Comparison of ENCODE assay signal across 9 mouse cellular contexts in the genomic region with DNA sequence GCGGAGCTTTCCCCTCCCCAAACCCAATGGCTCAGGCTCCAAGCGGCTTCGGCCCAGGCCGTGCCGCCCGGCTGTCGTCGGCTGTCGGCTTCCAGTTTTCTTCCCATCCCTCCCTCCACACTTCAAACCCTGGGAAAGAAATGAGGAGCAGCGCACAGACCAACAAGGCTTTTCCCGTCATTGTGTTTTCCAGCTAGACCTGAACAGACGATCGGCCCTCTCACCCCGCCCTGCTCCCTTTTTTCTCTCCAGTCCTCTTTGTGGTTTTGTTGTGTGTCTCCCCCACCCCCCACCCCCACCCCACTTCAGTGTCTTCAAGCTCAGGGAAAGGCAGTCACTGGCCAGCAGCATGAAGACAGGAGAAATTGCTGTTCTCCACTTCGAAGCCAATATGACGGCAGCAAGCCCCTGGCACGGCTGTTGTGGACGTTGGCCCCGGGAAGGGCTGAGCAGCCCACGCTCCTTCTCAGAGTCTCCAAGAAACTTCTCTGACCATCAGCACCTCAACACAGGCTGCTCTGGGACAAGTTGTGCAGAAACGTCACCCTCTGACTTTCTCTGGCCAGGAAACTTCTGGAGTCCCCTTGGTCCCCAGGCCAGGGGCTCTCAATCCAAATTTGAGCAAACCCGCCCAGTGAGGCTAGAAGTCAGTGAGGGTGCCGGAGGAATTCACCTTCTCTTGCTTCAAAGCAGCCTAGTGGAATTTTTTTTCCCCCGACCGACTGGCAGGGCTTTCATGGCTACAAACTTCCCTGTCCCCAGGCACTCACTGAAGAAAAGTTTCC. TPM values are rescaled to one million over a fixed set of nuclear protein-coding genes. Genes with fewer than 3 reads are reported as not detected.
DNase-seq lines count a peak whose midpoint lies in the region; ATAC-seq and TF ChIP-seq lines count a peak whose summit lies in the region.
"Had no signal": no experiment of that assay in that cellular context is flagged by ENCODE, and none has a peak within 500 bp of the region (broad histone marks: within the 10 kb centered on the region; RNA-seq: fewer than 3 reads in every experiment).

No protein-coding gene starts in this region.

- intact Hi-C loops in heart, adult 2 months (cut with DNase I) = no loop called here

- TF ChIP-seq EP300 in heart, adult 2 months (IDR thresholded peaks at IDR 0.05; ENCODE audit: insufficient read depth, low read depth, low read length) = no peak

- H3K27me3 ChIP-seq in lung, embryonic 14.5 days (ENCODE audit: insufficient read depth, low read length) = no peaks in the 10 kb centered on the region
- H3K27me3 ChIP-seq in embryonic facial prominence, embryonic 12.5 days = no peaks in the 10 kb centered on the region
- no peaks in the 10 kb centered on the region for H3K27me3 ChIP-seq in heart, adult 2 months (ENCODE audit: control insufficient read depth, insufficient read depth, low read length)
- peaks cover 7% of the 10 kb centered on the region; the same call in 1 of the 2 replicates for H3K27me3 ChIP-seq in midbrain, embryonic 11.5 days (ENCODE audit: control insufficient read depth, insufficient read depth, low read length)

- H3K9ac ChIP-seq in lung, embryonic 14.5 days = peak overlapping the region; percentile 18; the same call in 1 of the 2 replicates
- H3K9ac ChIP-seq in embryonic facial prominence, embryonic 12.5 days = no peak overlapping the region
- H3K9ac ChIP-seq in heart, adult 2 months (ENCODE audit: low read depth, low read length) = peak overlapping the region; percentile 1; the same call in 1 of the 2 replicates
- H3K9ac ChIP-seq in midbrain, embryonic 11.5 days (ENCODE audit: low read length) = 0 out of 2 replicates have a peak overlapping the region, but pooled peaks have one; percentile 17

- H3K9me3 ChIP-seq in lung, embryonic 14.5 days (ENCODE audit: low read depth, low read length) = no peaks in the 10 kb centered on the region
- H3K9me3 ChIP-seq in embryonic facial prominence, embryonic 12.5 days = no peaks in the 10 kb centered on the region
- no peaks in the 10 kb centered on the region for H3K9me3 ChIP-seq in midbrain, embryonic 11.5 days (ENCODE audit: control insufficient read depth, low read length)

- TF ChIP-seq POLR2A in heart, adult 2 months (IDR thresholded peaks at IDR 0.05; ENCODE audit: insufficient read depth, low read depth, low read length) = no peak

- ATAC-seq in lung, embryonic 14.5 days (ENCODE audit: insufficient read depth) = no peak
- ATAC-seq in embryonic facial prominence, embryonic 12.5 days (ENCODE audit: insufficient number of reproducible peaks, insufficient read depth, low FRiP score, low TSS enrichment) = no peak
- ATAC-seq in midbrain, embryonic 11.5 days (ENCODE audit: low FRiP score) = no peak

- TF ChIP-seq CTCF in lung, embryonic 14.5 days (IDR thresholded peaks at IDR 0.05; ENCODE audit: low read depth) = no peak
- TF ChIP-seq CTCF in heart, adult 2 months (IDR thresholded peaks at IDR 0.05) = no peak

- H3K36me3 ChIP-seq in lung, embryonic 14.5 days (ENCODE audit: insufficient read depth) = no peaks in the 10 kb centered on the region
- H3K36me3 ChIP-seq in embryonic facial prominence, embryonic 12.5 days = no peaks in the 10 kb centered on the region
- H3K36me3 ChIP-seq in heart, adult 2 months (ENCODE audit: control insufficient read depth, insufficient read depth, low read length) = no peaks in the 10 kb centered on the region
- H3K36me3 ChIP-seq in midbrain, embryonic 11.5 days (ENCODE audit: control insufficient read depth, insufficient read depth, low read length) = no peaks in the 10 kb centered on the region

- WGBS in lung, embryonic 14.5 days = 34% methylated on average over 25 of the region's 25 CpGs
- 40% methylated on average over 25 of the region's 25 CpGs for WGBS in embryonic facial prominence, embryonic 12.5 days
- 30% methylated on average over 25 of the region's 25 CpGs for WGBS in heart, adult 2 months
- WGBS in midbrain, embryonic 11.5 days = 23% methylated on average over 25 of the region's 25 CpGs

- H3K4me2 ChIP-seq in lung, embryonic 14.5 days = no peak overlapping the region
- 0 out of 2 replicates have a peak overlapping the region, but pooled peaks have one; percentile 1 for H3K4me2 ChIP-seq in embryonic facial prominence, embryonic 12.5 days (replicated peaks)
- H3K4me2 ChIP-seq in midbrain, embryonic 11.5 days = peak overlapping the region; percentile 28

- H3K27ac ChIP-seq in lung, embryonic 14.5 days (ENCODE audit: low read depth) = no peak overlapping the region
- H3K27ac ChIP-seq in embryonic facial prominence, embryonic 12.5 days = no peak overlapping the region; the same call in 1 of the 2 replicates
- peak overlapping the region; percentile 51 for H3K27ac ChIP-seq in heart, adult 2 months
- H3K27ac ChIP-seq in midbrain, embryonic 11.5 days (ENCODE audit: low read depth, low read length) = no peak overlapping the region
- H3K27ac ChIP-seq: left cerebral cortex, adult 2 months had no signal

- DNase-seq in lung, embryonic 14.5 days = no peak
- no peak for DNase-seq in lung, postnatal 25 days (ENCODE audit: low spot score)
- DNase-seq in heart, adult 2 months = peak; percentile 29 to 47
- peak; percentile 91 for DNase-seq in midbrain, embryonic 11.5 days (ENCODE audit: low spot score, missing footprints)
- no peak for DNase-seq in adrenal gland, postnatal 25 days
- DNase-seq in Muller cell, postnatal 12 days (ENCODE audit: inconsistent ontology term) = no peak

- H3K79me2 ChIP-seq in heart, adult 2 months (replicated peaks; ENCODE audit: control insufficient read depth, insufficient read depth, low read length) = no peaks in the 10 kb centered on the region

- H3K4me1 ChIP-seq in lung, embryonic 14.5 days (ENCODE audit: insufficient read depth) = no peaks in the 10 kb centered on the region
- peaks cover 5% of the 10 kb centered on the region; the same call in 1 of the 2 replicates for H3K4me1 ChIP-seq in embryonic facial prominence, embryonic 12.5 days
- H3K4me1 ChIP-seq in heart, adult 2 months (ENCODE audit: control insufficient read depth, insufficient read depth, low read length) = no peaks in the 10 kb centered on the region; the same call in 1 of the 2 replicates
- H3K4me1 ChIP-seq in midbrain, embryonic 11.5 days (ENCODE audit: control insufficient read depth, insufficient read depth, low read length) = peaks cover 2% of the 10 kb centered on the region; the same call in 1 of the 2 replicates

- no peak overlapping the region for H3K4me3 ChIP-seq in lung, embryonic 14.5 days (ENCODE audit: low read depth, low read length)
- H3K4me3 ChIP-seq in embryonic facial prominence, embryonic 12.5 days = no peak overlapping the region
- peak overlapping the region; percentile 22; the same call in 1 of the 2 replicates for H3K4me3 ChIP-seq in heart, adult 2 months
- no peak overlapping the region for H3K4me3 ChIP-seq in midbrain, embryonic 11.5 days (ENCODE audit: low read depth, low read length)
- H3K4me3 ChIP-seq: left cerebral cortex, adult 2 months had no signal

RNA-seq across cellular contexts. Expression of a gene that starts 35.6 kb away (rescaled TPM):
- polyA plus RNA-seq in lung, embryonic 14.5 days (2014; fragmentation: Nextera tagmentation; extraction: Ambion mirVana) = 5.1 and 7.5 TPM in 2 replicates
- polyA plus RNA-seq in embryonic facial prominence, embryonic 12.5 days (2016; fragmentation: Nextera tagmentation; extraction: Ambion mirVana) = 6.8 and 7.9 TPM in 2 replicates
- 10 to 100 TPM; 28.1 to 31.2 TPM for total RNA-seq in heart, adult 2 months (2021)
- 61.5 and 73.0 TPM in 2 replicates for polyA plus RNA-seq in heart, adult 2 months (2012; rRNA removed)
- 2.4 and 3.2 TPM in 2 replicates for polyA plus RNA-seq in midbrain, embryonic 11.5 days (2014; fragmentation: Nextera tagmentation; extraction: Ambion mirVana)
- total RNA-seq in adrenal gland, postnatal 25 days (2021) = 32.2 and 33.8 TPM in 2 replicates

RNA-seq across cellular contexts. Expression of a gene that starts 47.0 kb away (rescaled TPM):
- not detected in 2 replicates for polyA plus RNA-seq in lung, embryonic 14.5 days (2014; fragmentation: Nextera tagmentation; extraction: Ambion mirVana)
- polyA plus RNA-seq in embryonic facial prominence, embryonic 12.5 days (2016; fragmentation: Nextera tagmentation; extraction: Ambion mirVana) = 3.5 and 6.1 TPM in 2 replicates
- not detected for total RNA-seq in heart, adult 2 months (2021)
- polyA plus RNA-seq in heart, adult 2 months (2012; rRNA removed) = not detected in 2 replicates
- 8.5 and 11.4 TPM in 2 replicates for polyA plus RNA-seq in midbrain, embryonic 11.5 days (2014; fragmentation: Nextera tagmentation; extraction: Ambion mirVana)
- total RNA-seq in adrenal gland, postnatal 25 days (2021) = not detected in 2 replicates
- total RNA-seq: left cerebral cortex, adult 2 months had no signal
- polyA plus RNA-seq: cortical plate, adult 2 months had no signal

RNA-seq across cellular contexts. Expression of a gene that starts 53.7 kb away (rescaled TPM):
- 19.7 and 20.0 TPM in 2 replicates for polyA plus RNA-seq in lung, embryonic 14.5 days (2014; fragmentation: Nextera tagmentation; extraction: Ambion mirVana)
- polyA plus RNA-seq in embryonic facial prominence, embryonic 12.5 days (2016; fragmentation: Nextera tagmentation; extraction: Ambion mirVana) = 13.2 and 15.0 TPM in 2 replicates
- total RNA-seq in heart, adult 2 months (2021) = 10 to 100 TPM; 15.6 to 15.7 TPM
- polyA plus RNA-seq in heart, adult 2 months (2012; rRNA removed) = 25.2 and 28.0 TPM in 2 replicates
- polyA plus RNA-seq in midbrain, embryonic 11.5 days (2014; fragmentation: Nextera tagmentation; extraction: Ambion mirVana) = 9.3 and 10.4 TPM in 2 replicates
- 29.0 and 34.7 TPM in 2 replicates for total RNA-seq in adrenal gland, postnatal 25 days (2021)

Comparison
In these comparisons a context has a peak if more than half of its experiments do, and no peak if none do; other contexts are left out.
1. DNase-seq: peak in heart, adult 2 months (2 of 2) and midbrain, embryonic 11.5 days (single experiment); none in lung, embryonic 14.5 days (single experiment), lung, postnatal 25 days (single experiment), adrenal gland, postnatal 25 days (single experiment) and Muller cell, postnatal 12 days (single experiment).